Mouse (Mus musculus): ENCODE data around the gene Zyx. TPM values are rescaled to one million over a fixed set of nuclear protein-coding genes. Genes with fewer than 3 reads are reported as not detected.

Zyx gene
- total and polyA plus RNA-seq, 2 experiments from 2014 or later: 62.7 to 71.7 TPM

DNA sequence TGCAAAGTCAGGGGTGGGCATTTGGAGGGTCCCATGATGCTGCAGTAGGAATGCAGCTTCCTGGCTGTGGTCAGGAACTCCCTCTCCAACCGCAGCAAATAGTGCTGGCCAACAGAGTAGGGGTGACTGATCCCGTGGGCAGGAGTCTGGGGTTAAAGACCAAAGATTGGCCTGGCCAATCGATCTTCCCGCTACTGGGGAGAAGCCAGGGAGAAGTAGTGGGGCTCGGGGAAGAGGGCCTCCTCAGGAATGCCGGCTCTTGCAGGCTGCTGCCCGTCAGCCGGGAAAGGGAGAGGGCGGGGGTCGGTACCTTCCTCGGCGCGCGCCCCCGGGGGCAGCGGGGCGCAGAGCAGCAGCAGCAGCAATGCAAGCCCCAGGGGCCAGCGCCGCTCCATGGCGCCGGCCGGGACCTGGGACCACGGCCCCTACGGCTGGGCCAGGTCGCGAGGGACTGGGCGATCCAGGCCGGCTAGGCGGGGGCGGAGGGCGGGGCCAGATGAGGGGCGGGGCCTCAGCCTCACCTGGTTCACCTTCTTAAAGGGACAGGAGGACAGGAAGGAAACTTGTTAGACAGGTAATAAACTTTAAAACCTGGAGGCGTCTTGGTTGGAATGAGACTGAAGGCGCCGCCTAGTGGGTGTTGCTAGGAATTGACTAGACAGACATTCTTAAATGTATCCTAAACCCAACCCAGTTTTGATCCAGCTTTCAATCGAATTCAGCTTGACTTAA, 23.6 kb downstream of the Zyx start, which contains the start of gene Epha1:
Gene Epha1 (minus strand): TSS at position 453 of the 732 bp plus-strand sequence.
- Histone ChIP-seq H3K9me3 (ENCODE audit: low read length) (no peaks in the 10 kb centered on the region), H3K27me3 (ENCODE audit: insufficient read depth, low read length) (0 out of 2 replicates have a peak, but pooled peaks cover 4% of the 10 kb centered on the region), H3K4me1 (ENCODE audit: insufficient read depth, low read length) (peaks cover 4% of the 10 kb centered on the region; the same call in 1 of the 2 replicates), H3K27ac (ENCODE audit: low read depth, low read length) (no peak within 1 kb of the TSS), H3K36me3 (ENCODE audit: insufficient read depth, low read length) (no peaks in the 10 kb centered on the region), H3K4me3 (ENCODE audit: low read depth, low read length) (peak within 1 kb of the TSS; percentile 43), H3K4me2 (ENCODE audit: low read depth, low read length, poor library complexity, severe bottlenecking) (peak within 1 kb of the TSS; percentile 90), H3K9ac (replicated peaks; ENCODE audit: low read length, poor library complexity, severe bottlenecking) (peak within 1 kb of the TSS; percentile 29; the same call in 1 of the 2 replicates)
- peak; percentile 70 for TF ChIP-seq CTCF (IDR thresholded peaks at IDR 0.05)
- ATAC-seq (ENCODE audit: low FRiP score) (peak; percentile 69), DNase-seq (ENCODE audit: low spot score) (peak; percentile 82)
- 1% methylated on average over 34 of the region's 36 CpGs for WGBS

DNA sequence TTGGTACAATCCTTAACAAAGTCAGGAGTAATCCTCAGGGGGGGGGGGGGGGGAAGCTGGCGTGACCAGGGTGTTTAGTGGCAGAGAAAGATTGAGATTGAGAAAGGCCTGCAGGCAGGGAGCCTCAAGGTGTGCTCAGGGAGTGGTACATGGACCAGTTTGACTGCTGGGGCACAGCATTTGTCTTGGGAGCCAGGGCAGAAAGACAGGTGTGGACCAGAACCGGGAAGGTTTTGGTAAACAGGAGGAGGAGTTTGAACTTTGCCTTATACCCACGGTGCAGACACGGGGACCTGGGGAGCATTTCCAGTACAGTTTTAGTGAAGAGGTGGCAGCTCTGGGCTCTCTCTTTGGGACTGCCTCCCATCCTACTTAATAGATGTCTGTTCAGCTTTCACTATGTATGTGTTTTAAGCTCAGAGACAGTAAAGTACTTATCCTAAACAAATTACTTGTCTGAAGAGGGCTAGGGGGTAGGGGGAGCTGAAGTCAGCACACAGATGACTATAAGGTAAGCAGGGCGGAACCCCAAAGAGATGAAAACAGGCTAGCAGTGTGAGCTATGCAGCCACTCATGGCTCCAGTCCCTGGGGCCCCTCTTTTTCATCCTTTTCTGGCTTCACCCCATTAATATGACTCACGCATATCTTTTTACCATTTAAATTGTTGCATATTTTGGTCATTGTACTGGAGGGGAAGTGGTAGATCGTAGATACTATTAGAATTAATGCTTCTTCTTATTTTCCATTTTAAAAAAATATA, 24.4 kb downstream of the Zyx start:
- no peak overlapping the region for H3K9ac ChIP-seq (replicated peaks; ENCODE audit: low read length, poor library complexity, severe bottlenecking)
- no peak overlapping the region for H3K27ac ChIP-seq (ENCODE audit: low read depth, low read length)
- ATAC-seq (ENCODE audit: low FRiP score) (no peak; the same call in 1 of the 2 replicates), DNase-seq (ENCODE audit: low spot score) (no peak)
- peaks cover 4% of the 10 kb centered on the region; the same call in 1 of the 2 replicates for H3K4me1 ChIP-seq (ENCODE audit: insufficient read depth, low read length)
- H3K4me3 ChIP-seq (ENCODE audit: low read depth, low read length): peak overlapping the region; percentile 43
- H3K27me3 ChIP-seq (ENCODE audit: insufficient read depth, low read length): 0 out of 2 replicates have a peak, but pooled peaks cover 4% of the 10 kb centered on the region
- H3K4me2 ChIP-seq (ENCODE audit: low read depth, low read length, poor library complexity, severe bottlenecking): peak overlapping the region; percentile 90
- H3K36me3 ChIP-seq (ENCODE audit: insufficient read depth, low read length): no peaks in the 10 kb centered on the region
- no peak for TF ChIP-seq CTCF (IDR thresholded peaks at IDR 0.05)
- H3K9me3 ChIP-seq (ENCODE audit: low read length): no peaks in the 10 kb centered on the region
- 41% methylated on average over 7 of the region's 7 CpGs for WGBS

DNA sequence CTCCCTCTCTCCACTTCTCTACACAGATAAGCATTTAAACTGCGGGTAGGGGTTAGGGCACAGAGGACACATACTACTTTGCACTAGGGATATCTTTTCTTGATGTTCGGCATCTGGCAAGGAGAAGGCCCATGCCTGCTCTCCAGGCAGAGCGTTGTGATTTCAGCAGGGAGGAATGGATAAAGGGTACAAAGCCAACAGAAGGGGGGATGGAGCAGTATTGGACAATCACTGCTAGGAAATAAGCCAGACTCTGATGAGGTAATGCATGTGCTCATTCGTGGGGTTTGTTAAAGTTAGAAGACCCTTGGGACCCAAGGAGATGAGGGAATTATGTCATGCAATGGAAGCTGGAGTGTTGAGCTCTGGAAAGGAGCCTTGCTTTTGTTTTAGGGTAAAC, 25.3 kb downstream of the Zyx start:
- Histone ChIP-seq H3K4me2 (ENCODE audit: low read depth, low read length, poor library complexity, severe bottlenecking) (no peak overlapping the region), H3K27ac (ENCODE audit: low read depth, low read length) (no peak overlapping the region), H3K27me3 (ENCODE audit: insufficient read depth, low read length) (0 out of 2 replicates have a peak, but pooled peaks cover 4% of the 10 kb centered on the region), H3K4me1 (ENCODE audit: insufficient read depth, low read length) (peaks cover 4% of the 10 kb centered on the region; the same call in 1 of the 2 replicates), H3K4me3 (ENCODE audit: low read depth, low read length) (no peak overlapping the region), H3K9ac (replicated peaks; ENCODE audit: low read length, poor library complexity, severe bottlenecking) (no peak overlapping the region), H3K36me3 (ENCODE audit: insufficient read depth, low read length) (no peaks in the 10 kb centered on the region), H3K9me3 (ENCODE audit: low read length) (no peaks in the 10 kb centered on the region)
- TF ChIP-seq CTCF (IDR thresholded peaks at IDR 0.05): no peak
- ATAC-seq (ENCODE audit: low FRiP score) (no peak), DNase-seq (ENCODE audit: low spot score) (no peak)
- WGBS: 78% methylated on average over 4 of the region's 4 CpGs

DNA sequence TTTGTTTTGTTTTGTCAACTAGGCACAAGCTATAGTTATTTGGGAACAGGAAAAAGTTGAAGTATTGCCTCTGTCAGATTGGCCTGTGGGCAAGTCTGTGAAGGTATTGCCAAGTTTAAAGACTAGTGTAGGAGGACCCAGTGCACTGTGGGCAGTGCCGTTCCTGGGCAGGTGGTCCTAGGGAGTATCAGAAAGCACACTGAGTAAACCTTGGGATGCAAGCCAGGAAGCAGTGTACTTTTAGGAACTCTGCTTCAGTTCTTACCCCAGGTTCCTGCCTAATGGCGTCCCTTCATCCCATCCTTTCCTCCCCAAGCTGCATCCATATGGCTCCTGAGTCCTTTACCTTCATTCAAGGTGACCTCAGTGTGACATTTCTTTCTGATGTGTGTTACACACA, 25.7 kb downstream of the Zyx start:
- Histone ChIP-seq H3K27me3 (ENCODE audit: insufficient read depth, low read length) (0 out of 2 replicates have a peak, but pooled peaks cover 4% of the 10 kb centered on the region), H3K27ac (ENCODE audit: low read depth, low read length) (no peak overlapping the region), H3K4me1 (ENCODE audit: insufficient read depth, low read length) (peaks cover 4% of the 10 kb centered on the region; the same call in 1 of the 2 replicates), H3K36me3 (ENCODE audit: insufficient read depth, low read length) (no peaks in the 10 kb centered on the region), H3K9me3 (ENCODE audit: low read length) (no peaks in the 10 kb centered on the region), H3K4me3 (ENCODE audit: low read depth, low read length) (no peak overlapping the region), H3K4me2 (ENCODE audit: low read depth, low read length, poor library complexity, severe bottlenecking) (no peak overlapping the region), H3K9ac (replicated peaks; ENCODE audit: low read length, poor library complexity, severe bottlenecking) (no peak overlapping the region)
- DNase-seq (ENCODE audit: low spot score) (no peak), ATAC-seq (ENCODE audit: low FRiP score) (no peak)
- 86% methylated on average over 2 of the region's 2 CpGs for WGBS
- no peak for TF ChIP-seq CTCF (IDR thresholded peaks at IDR 0.05)

DNA sequence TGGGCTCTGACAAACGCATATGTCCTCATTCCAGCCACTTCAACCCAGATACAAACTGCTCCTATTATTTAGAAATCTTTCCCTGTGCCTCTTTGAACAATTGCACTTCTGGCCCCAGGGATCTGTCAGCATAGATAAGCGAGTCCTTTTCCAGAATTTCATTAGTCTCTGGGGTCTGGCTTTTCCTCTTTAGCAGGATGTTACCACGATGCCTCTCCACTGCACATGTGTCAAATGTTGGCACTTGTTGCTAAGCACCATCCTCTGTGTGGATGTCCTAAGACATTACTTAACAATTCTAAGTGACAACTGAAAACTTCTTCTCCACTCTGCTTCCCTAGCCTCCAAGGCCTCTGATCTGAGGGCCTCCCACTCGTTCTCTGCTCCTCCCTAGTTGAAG, 26.6 kb downstream of the Zyx start:
- no peak for TF ChIP-seq CTCF (IDR thresholded peaks at IDR 0.05)
- H3K9me3 ChIP-seq (ENCODE audit: low read length): no peaks in the 10 kb centered on the region
- H3K4me1 ChIP-seq (ENCODE audit: insufficient read depth, low read length): peaks cover 4% of the 10 kb centered on the region; the same call in 1 of the 2 replicates
- 0 out of 2 replicates have a peak, but pooled peaks cover 4% of the 10 kb centered on the region for H3K27me3 ChIP-seq (ENCODE audit: insufficient read depth, low read length)
- DNase-seq (ENCODE audit: low spot score): no peak
- H3K27ac ChIP-seq (ENCODE audit: low read depth, low read length): no peak overlapping the region
- 26% methylated on average over 4 of the region's 4 CpGs for WGBS
- H3K4me2 ChIP-seq (ENCODE audit: low read depth, low read length, poor library complexity, severe bottlenecking): no peak overlapping the region
- H3K4me3 ChIP-seq (ENCODE audit: low read depth, low read length): no peak overlapping the region
- H3K9ac ChIP-seq (replicated peaks; ENCODE audit: low read length, poor library complexity, severe bottlenecking): no peak overlapping the region
- no peaks in the 10 kb centered on the region for H3K36me3 ChIP-seq (ENCODE audit: insufficient read depth, low read length)
- ATAC-seq (ENCODE audit: low FRiP score): no peak
